Mouse (Mus musculus) gonadal fat pad, adult 2 months (tissue): ENCODE results near the gene Nmrk1. TPM values are rescaled to one million over a fixed set of nuclear protein-coding genes. Genes with fewer than 3 reads are reported as not detected.

ENCODE experiments used
- polyA plus RNA-seq: library from polyadenylated mRNA; depleted of rRNA; stranded (reverse); fragments of >200 nt; gene quantifications from 2 replicates; pipeline ENCODE4 v1.2.3, GENCODE M21; 2012; rRNA removed

Gene Nmrk1
- polyA plus RNA-seq, 1 experiment, result 18.3 TPM

Other genes with a start within 250 kb of the Nmrk1 start
- gene Ostf1, start 127 bp upstream of the Nmrk1 start, polyA plus RNA-seq, result 53.6 and 58.6 TPM in 2 replicates
- gene Carnmt1, start 38.8 kb downstream of the Nmrk1 start, polyA plus RNA-seq, result 7.6 and 9.4 TPM in 2 replicates
- gene D030056L22Rik, start 81.2 kb downstream of the Nmrk1 start, polyA plus RNA-seq, result 6.8 and 10.4 TPM in 2 replicates
- gene Trpm6, start 118.0 kb downstream of the Nmrk1 start, polyA plus RNA-seq, result 0.96 and 1.3 TPM in 2 replicates